Mouse (Mus musculus): Measurements from ENCODE around the gene Rad51d. TPM values are rescaled to one million over a fixed set of nuclear protein-coding genes. Genes with fewer than 3 reads are reported as not detected.
"Not testable (repeated sequence)": the region's sequence is repeated elsewhere in the genome, so short reads cannot be mapped to it uniquely, and the experiment has no call there.

Gene Rad51d
- 10 to 100 TPM; 14.7 to 18.0 TPM for total RNA-seq (2021)
- long read RNA-seq, transcript Rad51d-201 (10 exons, 3,426 nt) = major isoform, 19 of 26 reads
- long read RNA-seq, partial matches to known transcripts = 2 of 26 reads
- long read RNA-seq, other reads (novel, unspliced or antisense) = 5 of 26 reads

GRCm38 (mm10) chr11:82890342-82890762 is at the start of gene Rad51d:
Gene Rad51d, minus strand, starts transcription at chr11:82890614.
- DNase-seq (ENCODE audit: low spot score in 2 of 2) = peak; percentile 84 to 95

GRCm38 (mm10) chr11:82933186-82933585 is 42.8 kb upstream of the Rad51d start:
- no peak for DNase-seq (ENCODE audit: low spot score in 2 of 2)

GRCm38 (mm10) chr11:82931671-82932450 is 41.4 kb upstream of the Rad51d start:
- not testable (repeated sequence) for DNase-seq (ENCODE audit: low spot score in 2 of 2)

GRCm38 (mm10) chr11:82931161-82931560 is 40.7 kb upstream of the Rad51d start:
- not testable (repeated sequence) for DNase-seq (ENCODE audit: low spot score in 2 of 2)

GRCm38 (mm10) chr11:82930391-82930955 is 40.1 kb upstream of the Rad51d start:
- DNase-seq (ENCODE audit: low spot score in 2 of 2) = not testable (repeated sequence)

GRCm38 (mm10) chr11:82929633-82929950 is 39.2 kb upstream of the Rad51d start:
- DNase-seq (ENCODE audit: low spot score in 2 of 2) = no peak

GRCm38 (mm10) chr11:82928897-82929632 is 38.7 kb upstream of the Rad51d start:
- DNase-seq (ENCODE audit: low spot score in 2 of 2) = no peak

- DNase-seq (ENCODE audit: low spot score in 2 of 2) = not testable (repeated sequence)
Observed at GRCm38 (mm10) chr11:82923910-82924309, 33.5 kb upstream of the Rad51d start.

GRCm38 (mm10) chr11:82921691-82922090 is 31.3 kb upstream of the Rad51d start:
- no peak for DNase-seq (ENCODE audit: low spot score in 2 of 2)

- DNase-seq (ENCODE audit: low spot score in 2 of 2) = no peak
Observed at GRCm38 (mm10) chr11:82920768-82921167, 30.4 kb upstream of the Rad51d start.

- peak; percentile 27 to 78 for DNase-seq (ENCODE audit: low spot score in 2 of 2)
Observed at GRCm38 (mm10) chr11:82914711-82915352, 24.4 kb upstream of the Rad51d start.

GRCm38 (mm10) chr11:82910679-82911389 is 20.4 kb upstream of the Rad51d start:
- no peak for DNase-seq (ENCODE audit: low spot score in 2 of 2)

- no peak for DNase-seq (ENCODE audit: low spot score in 2 of 2)
Observed at GRCm38 (mm10) chr11:82910250-82910649, 19.8 kb upstream of the Rad51d start, which contains the start of gene Unc45b. Gene Unc45b, plus strand, starts transcription at chr11:82910550.

- no peak for DNase-seq (ENCODE audit: low spot score in 2 of 2)
Observed at GRCm38 (mm10) chr11:82908608-82908989, 18.2 kb upstream of the Rad51d start.

- peak; percentile 87 to 94 for DNase-seq (ENCODE audit: low spot score in 2 of 2)
Observed at GRCm38 (mm10) chr11:82907651-82908607, 17.5 kb upstream of the Rad51d start, which contains the start of gene Nle1. Gene Nle1, minus strand, starts transcription at chr11:82908411.

GRCm38 (mm10) chr11:82905816-82906215 is 15.4 kb upstream of the Rad51d start:
- no peak for DNase-seq (ENCODE audit: low spot score in 2 of 2)

- no peak for DNase-seq (ENCODE audit: low spot score in 2 of 2)
Observed at GRCm38 (mm10) chr11:82904952-82905351, 14.5 kb upstream of the Rad51d start.

GRCm38 (mm10) chr11:82901606-82902310 is 11.3 kb upstream of the Rad51d start:
- DNase-seq (ENCODE audit: low spot score in 2 of 2) = no peak

- DNase-seq (ENCODE audit: low spot score in 2 of 2) = no peak
Observed at GRCm38 (mm10) chr11:82899720-82900119, 9.3 kb upstream of the Rad51d start.

Measured in layer of hippocampus, adult 18-20 months (tissue).